Comparison of ENCODE assay signal across 20 mouse cellular contexts in the genomic region with DNA sequence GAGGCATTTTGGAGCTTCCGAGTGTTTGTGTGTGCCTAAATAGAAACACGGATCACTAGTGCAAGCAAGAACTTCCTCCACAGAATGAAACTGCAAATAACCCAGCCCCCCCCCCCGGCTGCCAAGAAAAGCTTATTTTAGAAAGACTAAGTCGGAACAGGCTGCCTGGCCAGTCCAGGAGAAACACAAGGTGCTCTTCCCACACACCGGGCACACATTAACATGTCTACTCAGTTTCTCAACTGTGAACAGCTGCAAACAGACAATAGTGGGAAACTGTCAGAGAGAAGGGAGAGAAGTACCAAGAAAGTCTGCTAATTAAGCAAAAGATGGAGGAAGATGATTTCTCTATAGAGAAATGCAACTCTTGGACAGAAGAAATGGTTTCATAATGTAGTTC.
DNase-seq lines count a peak whose midpoint lies in the region; ATAC-seq lines count a peak whose summit lies in the region.
"Had no signal": no experiment of that assay in that cellular context is flagged by ENCODE, and none has a peak within 500 bp of the region (broad histone marks: within the 10 kb centered on the region; RNA-seq: fewer than 3 reads in every experiment).

No protein-coding gene starts in this region.

- DNase-seq in frontal cortex, postnatal 36 days (ENCODE audit: low spot score in 2 of 2): peak; percentile 30 to 56
- no peak for DNase-seq in frontal cortex, postnatal 10 days (ENCODE audit: low spot score in 2 of 2)
- peak; percentile 8 for DNase-seq in left cerebral cortex, adult 11 months (ENCODE audit: low spot score)
- no peak for DNase-seq in left cerebral cortex, postnatal 4 days
- peak; percentile 23 to 45 for DNase-seq in right cerebral cortex, postnatal 10 days (ENCODE audit: low spot score in 2 of 2)
- DNase-seq in lung, postnatal 14 days: no peak
- DNase-seq in cerebellum, adult 8-10 months: no peak
- DNase-seq: adrenal gland, postnatal 10 days; cerebellum, adult 11 months; cerebellum, postnatal 14 days; embryo, embryonic 11 days; gastrocnemius, postnatal 25 days; heart, adult 2 months; heart, postnatal 36 days; liver, postnatal 0 days had no signal

- intact Hi-C loops in left cerebral cortex, postnatal 4 days (cut with DNase I): no loop called here

- ATAC-seq in common myeloid progenitor, adult 5-6 weeks (replicated peaks; ENCODE audit: low read depth, poor library complexity, severe bottlenecking): 0 out of 2 replicates have a peak, but pooled peaks have one; percentile 29
- ATAC-seq: activated CD4-positive, CD25-positive, alpha-beta regulatory T cell, adult 4 months; forebrain, embryonic 16.5 days; intestine, embryonic 16.5 days; liver, postnatal 0 days; midbrain, embryonic 16.5 days had no signal

Comparison
In these comparisons a context has a peak if more than half of its experiments do, and no peak if none do; other contexts are left out.
1. DNase-seq: peak in frontal cortex, postnatal 36 days (2 of 2), left cerebral cortex, adult 11 months (single experiment) and right cerebral cortex, postnatal 10 days (2 of 2); none in frontal cortex, postnatal 10 days (0 of 2), left cerebral cortex, postnatal 4 days (single experiment), lung, postnatal 14 days (single experiment) and cerebellum, adult 8-10 months (single experiment).